Mouse (Mus musculus): ENCODE results near the gene Sptb.

Sptb gene

GRCm38 (mm10) chr12:76541879-76542278 lies 168.5 kb downstream of the Sptb start:
- no peak for DNase-seq (ENCODE audit: low spot score)

- DNase-seq (ENCODE audit: low spot score) = no peak
These were observed 168.9 kb downstream of the Sptb start for GRCm38 (mm10) chr12:76541475-76541874.

- DNase-seq (ENCODE audit: low spot score) = no peak
These were observed 169.6 kb downstream of the Sptb start for GRCm38 (mm10) chr12:76540701-76541221.

- DNase-seq (ENCODE audit: low spot score) = no peak
These were observed 170.2 kb downstream of the Sptb start for GRCm38 (mm10) chr12:76540169-76540568.

GRCm38 (mm10) chr12:76537434-76537833 lies 172.9 kb downstream of the Sptb start:
- no peak for DNase-seq (ENCODE audit: low spot score)

GRCm38 (mm10) chr12:76536591-76537153 lies 173.7 kb downstream of the Sptb start:
- no peak for DNase-seq (ENCODE audit: low spot score)

- no peak for DNase-seq (ENCODE audit: low spot score)
These were observed 174.9 kb downstream of the Sptb start for GRCm38 (mm10) chr12:76535471-76535900.

GRCm38 (mm10) chr12:76534641-76535283 lies 175.6 kb downstream of the Sptb start:
- no peak for DNase-seq (ENCODE audit: low spot score)

GRCm38 (mm10) chr12:76534233-76534632 lies 176.1 kb downstream of the Sptb start:
- DNase-seq (ENCODE audit: low spot score) = no peak

- DNase-seq (ENCODE audit: low spot score) = no peak
These were observed 176.7 kb downstream of the Sptb start for GRCm38 (mm10) chr12:76533377-76534222.

- no peak for DNase-seq (ENCODE audit: low spot score)
These were observed 177.4 kb downstream of the Sptb start for GRCm38 (mm10) chr12:76532926-76533376.

- DNase-seq (ENCODE audit: low spot score) = no peak
These were observed 178.1 kb downstream of the Sptb start for GRCm38 (mm10) chr12:76531986-76532925.

GRCm38 (mm10) chr12:76530580-76531139 lies 179.7 kb downstream of the Sptb start, which contains the start of gene Plekhg3:
Gene Plekhg3, plus strand, starts transcription at chr12:76530891.
- no peak for DNase-seq (ENCODE audit: low spot score)

Data from layer of hippocampus, adult 9-10 months (tissue).